Mouse (Mus musculus) frontal cortex, postnatal 36 days (tissue): Measurements from ENCODE around the gene Frat1.
"Not testable (repeated sequence)": the region's sequence is repeated elsewhere in the genome, so short reads cannot be mapped to it uniquely, and the experiment has no call there.

Source experiments
- DNase-seq, 2 experiments: peaks; one replicate each; pipeline ENCODE4 v3.0.0; 2022; ENCODE audit warnings: low spot score in 2 of 2

Frat1 gene

GRCm38 (mm10) chr19:41842196-41842595, 12.4 kb downstream of the Frat1 start:
- DNase-seq, result no peak

GRCm38 (mm10) chr19:41842706-41843105, 12.9 kb downstream of the Frat1 start:
- no peak for DNase-seq

- no peak for DNase-seq
Measured at GRCm38 (mm10) chr19:41844345-41844744, 14.6 kb downstream of the Frat1 start.

- peak in 1 of 2 experiments; percentile 11 for DNase-seq
Measured at GRCm38 (mm10) chr19:41846366-41847090, 16.8 kb downstream of the Frat1 start.

GRCm38 (mm10) chr19:41847091-41847581, 17.4 kb downstream of the Frat1 start:
- peak; percentile 43 to 48 for DNase-seq

- DNase-seq, result not testable (repeated sequence)
Measured at GRCm38 (mm10) chr19:41847614-41847991, 17.8 kb downstream of the Frat1 start.

- peak; percentile 86 to 90 for DNase-seq
Measured at GRCm38 (mm10) chr19:41847992-41848851, 18.5 kb downstream of the Frat1 start, which contains the start of gene Frat2. Gene Frat2 (minus strand): TSS chr19:41848132.

- no peak for DNase-seq
Measured at GRCm38 (mm10) chr19:41850021-41850718, 20.4 kb downstream of the Frat1 start.

GRCm38 (mm10) chr19:41850719-41851543, 21.2 kb downstream of the Frat1 start:
- no peak for DNase-seq

- no peak for DNase-seq
Measured at GRCm38 (mm10) chr19:41852423-41852822, 22.7 kb downstream of the Frat1 start.

GRCm38 (mm10) chr19:41857086-41857762, 27.5 kb downstream of the Frat1 start:
- DNase-seq, result no peak

- DNase-seq, result no peak
Measured at GRCm38 (mm10) chr19:41857816-41858310, 28.1 kb downstream of the Frat1 start.

GRCm38 (mm10) chr19:41866707-41867106, 36.9 kb downstream of the Frat1 start:
- no peak for DNase-seq

- DNase-seq, result peak; percentile 40 to 45
Measured at GRCm38 (mm10) chr19:41869296-41869695, 39.5 kb downstream of the Frat1 start.

GRCm38 (mm10) chr19:41869946-41870345, 40.2 kb downstream of the Frat1 start:
- not testable (repeated sequence) for DNase-seq

- DNase-seq, result peak; percentile 39 to 53
Measured at GRCm38 (mm10) chr19:41872285-41872684, 42.5 kb downstream of the Frat1 start.

GRCm38 (mm10) chr19:41874356-41874755, 44.6 kb downstream of the Frat1 start:
- DNase-seq, result no peak

- no peak for DNase-seq
Measured at GRCm38 (mm10) chr19:41881842-41882241, 52.1 kb downstream of the Frat1 start.
